Mouse (Mus musculus) fat pad, adult 2 months (tissue): ENCODE measurements around the gene Vezf1.
A peak's percentile ranks its signal among the peaks of the same experiment; 100 is the strongest.

Experiments
- DNase-seq: peaks from one replicate; pipeline ENCODE4 v3.0.0-alpha.2; 2011; ENCODE audit warnings: low read depth, low spot score; ENCODE audit errors: extremely low read depth

The Vezf1 gene

GRCm38 (mm10) chr11:88052638-88053037 is 15.4 kb upstream of the Vezf1 start:
- peak; percentile 43 for DNase-seq

- no peak for DNase-seq
Measured at GRCm38 (mm10) chr11:88053821-88054220, 14.3 kb upstream of the Vezf1 start.

- no peak for DNase-seq
Measured at GRCm38 (mm10) chr11:88054589-88054988, 13.5 kb upstream of the Vezf1 start.

- no peak for DNase-seq
Measured at GRCm38 (mm10) chr11:88055777-88056176, 12.3 kb upstream of the Vezf1 start.

- DNase-seq, result no peak
Measured at GRCm38 (mm10) chr11:88057788-88058187, 10.3 kb upstream of the Vezf1 start.

GRCm38 (mm10) chr11:88059141-88059540 is 8.9 kb upstream of the Vezf1 start:
- DNase-seq, result no peak

GRCm38 (mm10) chr11:88061892-88062625 is 6.0 kb upstream of the Vezf1 start:
- no peak for DNase-seq

GRCm38 (mm10) chr11:88065732-88066131 is 2.3 kb upstream of the Vezf1 start:
- no peak for DNase-seq

GRCm38 (mm10) chr11:88067191-88067585 is 891 bp upstream of the Vezf1 start:
- no peak for DNase-seq

- DNase-seq, result no peak
Measured at GRCm38 (mm10) chr11:88068411-88069245, 549 bp downstream of the Vezf1 start.

GRCm38 (mm10) chr11:88069246-88069570 is 1.1 kb downstream of the Vezf1 start:
- DNase-seq, result no peak

- DNase-seq, result no peak
Measured at GRCm38 (mm10) chr11:88070392-88070791, 2.3 kb downstream of the Vezf1 start.

- no peak for DNase-seq
Measured at GRCm38 (mm10) chr11:88071113-88071512, 3.0 kb downstream of the Vezf1 start.

- no peak for DNase-seq
Measured at GRCm38 (mm10) chr11:88073343-88073875, 5.3 kb downstream of the Vezf1 start.

GRCm38 (mm10) chr11:88075701-88076100 is 7.6 kb downstream of the Vezf1 start:
- DNase-seq, result no peak

GRCm38 (mm10) chr11:88076394-88076793 is 8.3 kb downstream of the Vezf1 start:
- DNase-seq, result no peak

GRCm38 (mm10) chr11:88083699-88084098 is 15.6 kb downstream of the Vezf1 start:
- no peak for DNase-seq

GRCm38 (mm10) chr11:88086737-88087627 is 18.9 kb downstream of the Vezf1 start:
- DNase-seq, result no peak

GRCm38 (mm10) chr11:88089150-88089549 is 21.1 kb downstream of the Vezf1 start:
- DNase-seq, result no peak

- DNase-seq, result no peak
Measured at GRCm38 (mm10) chr11:88090293-88090692, 22.2 kb downstream of the Vezf1 start.

GRCm38 (mm10) chr11:88091949-88092348 is 23.9 kb downstream of the Vezf1 start:
- no peak for DNase-seq
